Mouse (Mus musculus): Measurements from ENCODE around the gene Qrich2. TPM values are rescaled to one million over a fixed set of nuclear protein-coding genes. Genes with fewer than 3 reads are reported as not detected.
A peak's percentile ranks its signal among the peaks of the same experiment; 100 is the strongest.

The Qrich2 gene
- total and polyA plus RNA-seq, 3 experiments = 0.29 to 0.38 (median 0.32) TPM

DNA sequence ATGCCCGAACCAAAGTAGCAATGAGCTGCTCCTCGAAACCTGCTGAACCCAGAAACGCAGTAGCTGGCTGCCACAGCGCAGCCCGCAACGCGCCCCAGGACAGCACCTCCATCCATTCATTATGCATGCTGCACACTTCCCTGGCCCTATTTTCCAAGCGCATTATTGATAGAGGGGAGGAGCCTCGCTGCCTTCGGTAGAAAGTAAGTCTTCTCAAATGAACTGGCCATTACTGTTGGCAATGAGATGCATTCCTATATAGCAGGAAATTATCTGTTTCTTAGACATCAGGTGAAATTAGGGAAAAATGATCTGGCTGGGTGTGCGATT lies 67.7 kb downstream of the Qrich2 start:
- Histone ChIP-seq H3K36me3 (replicated peaks in 1 of 2; ENCODE audit: control insufficient read depth in 1 of 2, insufficient read depth in 1 of 2, low read length in 1 of 2) (peaks cover 28 to 34% of the 10 kb centered on the region in 2 experiments), H3K4me1 (ENCODE audit: control insufficient read depth in 1 of 2, insufficient read depth in 2 of 2) (peaks cover 32 to 60% of the 10 kb centered on the region in 2 experiments), H3K4me3 (replicated peaks in 1 of 3; ENCODE audit: low read depth in 2 of 3, low read length in 2 of 3, poor library complexity in 1 of 3) (peak overlapping the region in 2 of 3 experiments; percentile 18 to 30), H3K9ac (ENCODE audit: insufficient read depth, low read depth) (peak overlapping the region; percentile 57), H3K27me3 (replicated peaks) (no peaks in the 10 kb centered on the region), H3K27ac (ENCODE audit: insufficient read depth, low read depth) (peak overlapping the region; percentile 100), H3K9me3 (replicated peaks; ENCODE audit: low read length) (peaks cover 11% of the 10 kb centered on the region), H3K4me2 (ENCODE audit: insufficient read depth, low read depth, poor library complexity, severe bottlenecking) (peak overlapping the region; percentile 71), H3K79me2 (replicated peaks; ENCODE audit: control insufficient read depth, extremely low read depth, insufficient read depth, poor library complexity, severe bottlenecking) (peaks cover 10% of the 10 kb centered on the region)
- dilution Hi-C loops (cut with MboI; ENCODE audit: extremely low pct_ligation_motif_present, extremely low pct_unique_long_range_greater_than_20kb, low sequenced_read_pairs) = no loop called here
- DNase-seq (ENCODE audit: extremely low read depth) = peak; percentile 90
- in situ Hi-C loops (cut with MboI; ENCODE audit: low pct_ligation_motif_present, low pct_unique_long_range_greater_than_20kb, low sequenced_read_pairs) = no loop called here
- TF ChIP-seq MYC (IDR thresholded peaks at IDR 0.05; ENCODE audit: low read depth, low read length) (no peak), BHLHE40 (IDR thresholded peaks at IDR 0.05; ENCODE audit: low read depth, low read length) (peak; percentile 68), PAX5 (IDR thresholded peaks at IDR 0.05; ENCODE audit: low read length) (no peak), POLR2AphosphoS2 (IDR thresholded peaks at IDR 0.05; ENCODE audit: low read depth, low read length) (peak; percentile 47; the same call in 1 of the 2 replicates), ELF1 (IDR thresholded peaks at IDR 0.05; ENCODE audit: low read depth, low read length) (0 out of 2 replicates have a peak, but pooled peaks have one; percentile 6), POLR2A (IDR thresholded peaks at IDR 0.05; ENCODE audit: low read depth, low read length) (peak; percentile 49; the same call in 1 of the 2 replicates)

- Histone ChIP-seq H3K4me2 (ENCODE audit: insufficient read depth, low read depth, poor library complexity, severe bottlenecking) (peak overlapping the region; percentile 71), H3K4me1 (ENCODE audit: control insufficient read depth in 1 of 2, insufficient read depth in 2 of 2) (peaks cover 32 to 60% of the 10 kb centered on the region in 2 experiments), H3K27me3 (replicated peaks) (no peaks in the 10 kb centered on the region), H3K9ac (ENCODE audit: insufficient read depth, low read depth) (peak overlapping the region; percentile 57), H3K4me3 (replicated peaks in 1 of 3; ENCODE audit: low read depth in 2 of 3, low read length in 2 of 3, poor library complexity in 1 of 3) (peak overlapping the region in 2 of 3 experiments; percentile 18 to 38), H3K27ac (ENCODE audit: insufficient read depth, low read depth) (peak overlapping the region; percentile 100), H3K79me2 (replicated peaks; ENCODE audit: control insufficient read depth, extremely low read depth, insufficient read depth, poor library complexity, severe bottlenecking) (peaks cover 10% of the 10 kb centered on the region), H3K9me3 (replicated peaks; ENCODE audit: low read length) (peaks cover 6% of the 10 kb centered on the region), H3K36me3 (replicated peaks in 1 of 2; ENCODE audit: control insufficient read depth in 1 of 2, insufficient read depth in 1 of 2, low read length in 1 of 2) (peaks cover 23 to 29% of the 10 kb centered on the region in 2 experiments)
- dilution Hi-C loops (cut with MboI; ENCODE audit: extremely low pct_ligation_motif_present, extremely low pct_unique_long_range_greater_than_20kb, low sequenced_read_pairs) = no loop called here
- in situ Hi-C loops (cut with MboI; ENCODE audit: low pct_ligation_motif_present, low pct_unique_long_range_greater_than_20kb, low sequenced_read_pairs) = no loop called here
- peak; percentile 90 for DNase-seq (ENCODE audit: extremely low read depth)
- TF ChIP-seq KAT2A (IDR thresholded peaks at IDR 0.05; ENCODE audit: insufficient replicate concordance, low read length) (no peak), USF2 (conservative IDR thresholded peaks at IDR 0.05; ENCODE audit: low read depth, low read length) (peak; percentile 25; the same call in 1 of the 2 replicates), SMC3 (IDR thresholded peaks at IDR 0.05; ENCODE audit: low read depth, low read length) (peak; percentile 32), MAFK (IDR thresholded peaks at IDR 0.05; ENCODE audit: insufficient replicate concordance, low read length) (peak; percentile 75; the same call in 1 of the 2 replicates), MYC (IDR thresholded peaks at IDR 0.05; ENCODE audit: low read depth, low read length) (peak; percentile 93), CTCF (conservative IDR thresholded peaks at IDR 0.05 in 1 of 2, IDR thresholded peaks at IDR 0.05 in 1 of 2; ENCODE audit: low read depth in 2 of 2, low read length in 2 of 2) (no peak), UBTF (IDR thresholded peaks at IDR 0.05; ENCODE audit: low read depth, low read length) (no peak), MAZ (IDR thresholded peaks at IDR 0.05; ENCODE audit: low read depth, low read length) (peak; percentile 53), JUND (conservative IDR thresholded peaks at IDR 0.05; ENCODE audit: low read depth, low read length) (peak; percentile 73), E2F4 (IDR thresholded peaks at IDR 0.05; ENCODE audit: insufficient replicate concordance, low read depth, low read length) (0 out of 2 replicates have a peak, but pooled peaks have one; percentile 49), GABPA (IDR thresholded peaks at IDR 0.05; ENCODE audit: insufficient replicate concordance, low read depth, low read length) (no peak), BHLHE40 (IDR thresholded peaks at IDR 0.05; ENCODE audit: low read depth, low read length) (no peak; the same call in none of the 2 replicates), PAX5 (IDR thresholded peaks at IDR 0.05; ENCODE audit: low read length) (no peak), SIN3A (IDR thresholded peaks at IDR 0.05; ENCODE audit: low read length) (peak; percentile 87), CHD2 (IDR thresholded peaks at IDR 0.05; ENCODE audit: low read length) (peak; percentile 76), JUN (IDR thresholded peaks at IDR 0.05; ENCODE audit: insufficient read depth, low read depth, low read length) (peak; percentile 78), MEF2A (IDR thresholded peaks at IDR 0.05; ENCODE audit: borderline replicate concordance, low read depth, low read length) (peak; percentile 94), EP300 (IDR thresholded peaks at IDR 0.05; ENCODE audit: low read length) (peak; percentile 94), MAX (IDR thresholded peaks at IDR 0.05; ENCODE audit: low read length) (peak; percentile 51), HCFC1 (IDR thresholded peaks at IDR 0.05; ENCODE audit: low read depth, low read length) (peak; percentile 48; the same call in 1 of the 2 replicates), IRF4 (IDR thresholded peaks at IDR 0.05; ENCODE audit: low read depth, low read length) (peak; percentile 92), NRF1 (IDR thresholded peaks at IDR 0.05; ENCODE audit: low read depth, low read length) (no peak), NELFE (IDR thresholded peaks at IDR 0.05; ENCODE audit: low read depth, low read length) (peak; percentile 60), USF1 (IDR thresholded peaks at IDR 0.05; ENCODE audit: low read depth, low read length) (no peak), ELF1 (IDR thresholded peaks at IDR 0.05; ENCODE audit: low read depth, low read length) (peak; percentile 20; the same call in 1 of the 2 replicates), RAD21 (IDR thresholded peaks at IDR 0.05; ENCODE audit: low read depth, low read length) (no peak; the same call in none of the 2 replicates), ZMIZ1 (IDR thresholded peaks at IDR 0.05; ENCODE audit: low read depth, low read length) (peak; percentile 74), TBP (conservative IDR thresholded peaks at IDR 0.05; ENCODE audit: low read depth, low read length) (peak; percentile 92)
Observed at GRCm38 (mm10) chr11:116397517-116398347, 68.3 kb downstream of the Qrich2 start.

Measured in CH12.LX (cell line).